11 mouse cellular contexts compared by ENCODE assay signal in genomic region chr6:129535723-129536122, GRCm38 (mm10). TPM values are rescaled to one million over a fixed set of nuclear protein-coding genes. Genes with fewer than 3 reads are reported as not detected.
DNase-seq lines count a peak whose midpoint lies in the region; ATAC-seq and TF ChIP-seq lines count a peak whose summit lies in the region.
"Had no signal": no experiment of that assay in that cellular context is flagged by ENCODE, and none has a peak within 500 bp of the region (broad histone marks: within the 10 kb centered on the region; RNA-seq: fewer than 3 reads in every experiment).

No protein-coding gene starts in this region.

- TF ChIP-seq CTCF in gastrocnemius, adult 2 months (IDR thresholded peaks at IDR 0.05) = no peak
- TF ChIP-seq CTCF in liver, adult 2 months (IDR thresholded peaks at IDR 0.05; ENCODE audit: low read depth, low read length) = no peak

- H3K9ac ChIP-seq in liver, adult 2 months (ENCODE audit: low read depth, low read length) = peak overlapping the region; percentile 49; the same call in 1 of the 2 replicates
- H3K9ac ChIP-seq in midbrain, embryonic 14.5 days (replicated peaks; ENCODE audit: low read length) = no peak overlapping the region

- peak overlapping the region; percentile 80 for H3K4me2 ChIP-seq in midbrain, embryonic 14.5 days (ENCODE audit: low read length)

- whole genome bisulfite sequencing in liver, adult 2 months = 35% methylated on average over 4 of the region's 4 CpGs
- WGBS in midbrain, embryonic 14.5 days = 82% methylated on average over 4 of the region's 4 CpGs

- peak overlapping the region; percentile 84 for H3K4me3 ChIP-seq in gastrocnemius, adult 2 months
- H3K4me3 ChIP-seq in liver, adult 2 months (ENCODE audit: insufficient read depth, low read depth, low read length) = peak overlapping the region; percentile 31; the same call in 1 of the 2 replicates
- 0 out of 2 replicates have a peak overlapping the region, but pooled peaks have one; percentile 84 for H3K4me3 ChIP-seq in midbrain, embryonic 14.5 days (replicated peaks; ENCODE audit: low read depth, low read length)

- no peak for DNase-seq in gastrocnemius, adult 2 months
- DNase-seq in gastrocnemius, postnatal 10 days = no peak
- DNase-seq in liver, adult 2 months (ENCODE audit: extremely low read depth, low read depth, low spot score) = peak; percentile 37
- no peak for DNase-seq in liver
- DNase-seq in midbrain, embryonic 14.5 days = no peak
- DNase-seq in T-cell, adult 2 months (ENCODE audit: low spot score) = no peak
- no peak for DNase-seq in left cerebral cortex, adult 9 months (ENCODE audit: low spot score in 2 of 2)
- DNase-seq: cerebellum, postnatal 10 days had no signal

- intact Hi-C loops in gastrocnemius, adult 2 months (cut with DNase I) = loop anchor here (10.0 kb wide), 1 partner anchor 691 kb away; no protein-coding TSS in a partner anchor

- H3K9me3 ChIP-seq in midbrain, embryonic 14.5 days (ENCODE audit: control insufficient read depth, low read length) = no peaks in the 10 kb centered on the region

- peaks cover 50% of the 10 kb centered on the region for H3K36me3 ChIP-seq in liver, adult 2 months (ENCODE audit: control insufficient read depth, insufficient read depth, low read length)
- H3K36me3 ChIP-seq in midbrain, embryonic 14.5 days (ENCODE audit: control insufficient read depth, insufficient read depth, low read length) = peaks cover 35% of the 10 kb centered on the region

- ATAC-seq in hematopoietic stem cell, adult 5-6 weeks (replicated peaks in 1 of 2; ENCODE audit: insufficient read depth in 1 of 2, low FRiP score in 2 of 2, low TSS enrichment in 1 of 2, low read depth in 1 of 2, poor library complexity in 2 of 2, severe bottlenecking in 2 of 2) = peak; percentile 43 to 51
- ATAC-seq in midbrain, embryonic 14.5 days (ENCODE audit: low FRiP score, low TSS enrichment) = no peak

- peak overlapping the region; percentile 99 for H3K27ac ChIP-seq in gastrocnemius, adult 2 months
- peak overlapping the region; percentile 49; the same call in 1 of the 2 replicates for H3K27ac ChIP-seq in liver, adult 2 months (replicated peaks; ENCODE audit: insufficient read depth, low read depth, low read length)
- no peak overlapping the region for H3K27ac ChIP-seq in midbrain, embryonic 14.5 days (replicated peaks; ENCODE audit: low read depth, low read length)

- TF ChIP-seq POLR2A in liver, adult 2 months (IDR thresholded peaks at IDR 0.05; ENCODE audit: extremely low read depth, insufficient read depth, low read length) = no peak

- H3K4me1 ChIP-seq in liver, adult 2 months (ENCODE audit: control insufficient read depth, insufficient read depth, low read length) = peaks cover 43% of the 10 kb centered on the region
- H3K4me1 ChIP-seq in midbrain, embryonic 14.5 days (ENCODE audit: control insufficient read depth, insufficient read depth, low read length) = peaks cover 21% of the 10 kb centered on the region

- peaks cover 33% of the 10 kb centered on the region for H3K79me2 ChIP-seq in liver, adult 2 months (ENCODE audit: control insufficient read depth, insufficient read depth, low read length)

- H3K27me3 ChIP-seq in liver, adult 2 months (ENCODE audit: control insufficient read depth, insufficient read depth, low read length) = no peaks in the 10 kb centered on the region
- no peaks in the 10 kb centered on the region for H3K27me3 ChIP-seq in midbrain, embryonic 14.5 days (ENCODE audit: control insufficient read depth, insufficient read depth, low read length)

RNA-seq across cellular contexts. Expression of gene Gabarapl1, which starts 2.8 kb away (rescaled TPM):
- total RNA-seq in gastrocnemius, adult 2 months (2021) = 10 to 100 TPM; 64.0 to 81.6 TPM
- total RNA-seq in gastrocnemius, postnatal 10 days (2021) = 10 to 100 TPM; 30.3 to 32.8 TPM
- 355 and 458 TPM in 2 replicates for total RNA-seq in liver, adult 2 months (2014; rRNA removed)
- 318 and 321 TPM in 2 replicates for polyA plus RNA-seq in liver, adult 2 months (2012; rRNA removed)
- total RNA-seq in hematopoietic stem cell, adult 5-6 weeks (2017) = 147 and 152 TPM in 2 replicates
- polyA plus RNA-seq in midbrain, embryonic 14.5 days (2014; fragmentation: Nextera tagmentation; extraction: Ambion mirVana) = 72.0 and 102 TPM in 2 replicates

RNA-seq across cellular contexts. Expression of gene Tmem52b, which starts 23.4 kb away (rescaled TPM):
- total RNA-seq in gastrocnemius, adult 2 months (2021) = not detected
- total RNA-seq in gastrocnemius, postnatal 10 days (2021) = not detected
- not detected in 2 replicates for total RNA-seq in liver, adult 2 months (2014; rRNA removed)
- not detected in 2 replicates for polyA plus RNA-seq in liver, adult 2 months (2012; rRNA removed)
- total RNA-seq in hematopoietic stem cell, adult 5-6 weeks (2017) = not detected in 2 replicates
- not detected in 2 replicates for polyA plus RNA-seq in midbrain, embryonic 14.5 days (2014; fragmentation: Nextera tagmentation; extraction: Ambion mirVana)
- total RNA-seq: layer of hippocampus, postnatal 25 days had no signal
- polyA plus RNA-seq: frontal cortex, adult 2 months had no signal

RNA-seq across cellular contexts. Expression of gene Olr1, which starts 28.8 kb away (rescaled TPM):
- total RNA-seq in gastrocnemius, adult 2 months (2021) = not detected
- under 1 TPM in 1 of 2 experiments, not detected in 1; 0.11 TPM for total RNA-seq in gastrocnemius, postnatal 10 days (2021)
- 0.07 TPM in 1 of 2 replicates, not detected in the other for total RNA-seq in liver, adult 2 months (2014; rRNA removed)
- not detected in 2 replicates for polyA plus RNA-seq in liver, adult 2 months (2012; rRNA removed)
- 0.55 and 6.5 TPM in 2 replicates for total RNA-seq in hematopoietic stem cell, adult 5-6 weeks (2017)
- polyA plus RNA-seq in midbrain, embryonic 14.5 days (2014; fragmentation: Nextera tagmentation; extraction: Ambion mirVana) = not detected in 2 replicates
- total RNA-seq: layer of hippocampus, postnatal 25 days had no signal

RNA-seq across cellular contexts. Expression of gene Klre1, which starts 42.0 kb away (rescaled TPM):
- not detected for total RNA-seq in gastrocnemius, adult 2 months (2021)
- not detected for total RNA-seq in gastrocnemius, postnatal 10 days (2021)
- 0.20 and 0.28 TPM in 2 replicates for total RNA-seq in liver, adult 2 months (2014; rRNA removed)
- 0.07 and 0.10 TPM in 2 replicates for polyA plus RNA-seq in liver, adult 2 months (2012; rRNA removed)
- 0.31 TPM in 1 of 2 replicates, not detected in the other for total RNA-seq in hematopoietic stem cell, adult 5-6 weeks (2017)
- 0.12 TPM in 1 of 2 replicates, not detected in the other for polyA plus RNA-seq in midbrain, embryonic 14.5 days (2014; fragmentation: Nextera tagmentation; extraction: Ambion mirVana)
- total RNA-seq: layer of hippocampus, postnatal 25 days had no signal

RNA-seq across cellular contexts. Expression of gene Klrd1, which starts 55.9 kb away (rescaled TPM):
- not detected for total RNA-seq in gastrocnemius, adult 2 months (2021)
- total RNA-seq in gastrocnemius, postnatal 10 days (2021) = not detected
- total RNA-seq in liver, adult 2 months (2014; rRNA removed) = 0.83 and 1.3 TPM in 2 replicates
- 0.13 and 0.14 TPM in 2 replicates for polyA plus RNA-seq in liver, adult 2 months (2012; rRNA removed)
- total RNA-seq in hematopoietic stem cell, adult 5-6 weeks (2017) = 2.4 and 9.5 TPM in 2 replicates
- not detected in 2 replicates for polyA plus RNA-seq in midbrain, embryonic 14.5 days (2014; fragmentation: Nextera tagmentation; extraction: Ambion mirVana)
- total RNA-seq: layer of hippocampus, postnatal 25 days had no signal

Comparison
In these comparisons a context has a peak if more than half of its experiments do, and no peak if none do; other contexts are left out.
1. H3K4me3 ChIP-seq: peak in every context shown above with its lines; median percentile 84 in gastrocnemius, adult 2 months; 84 in midbrain, embryonic 14.5 days; 31 in liver, adult 2 months.